Mouse (Mus musculus) liver, embryonic 16.5 days (tissue): Measurements from ENCODE around the gene Rtn4rl2. TPM values are rescaled to one million over a fixed set of nuclear protein-coding genes. Genes with fewer than 3 reads are reported as not detected.
A peak's percentile ranks its signal among the peaks of the same experiment; 100 is the strongest.

Source experiments
- ATAC-seq: fragments of 200-750 bp; cut with Nextera tagmentation; 2 replicates; pipeline ENCODE4 v1.8.0; 2017; ENCODE audit warnings: low read depth, mild to moderate bottlenecking, moderate number of reproducible peaks, moderate library complexity
- H3K27ac ChIP-seq: fragments of 300-500 bp; sonication (generic); 2 replicates; pipeline ENCODE4 v1.5.1; 2014; ENCODE audit warnings: mild to moderate bottlenecking, low read length
- H3K27me3 ChIP-seq: fragments of 300-500 bp; sonication (generic); 2 replicates; pipeline ENCODE4 v1.6.1; 2014; ENCODE audit warnings: low read depth, low read length, mixed read lengths; ENCODE audit not compliant: control insufficient read depth, insufficient read depth
- H3K36me3 ChIP-seq: fragments of 300-500 bp; sonication (generic); 2 replicates; pipeline ENCODE4 v1.6.1; 2014; ENCODE audit warnings: mild to moderate bottlenecking; ENCODE audit not compliant: control insufficient read depth, insufficient read depth
- H3K4me1 ChIP-seq: fragments of 300-500 bp; sonication (generic); 2 replicates; pipeline ENCODE4 v1.6.1; 2014; ENCODE audit warnings: low read depth, low read length, mixed read lengths; ENCODE audit not compliant: control insufficient read depth
- H3K4me2 ChIP-seq: fragments of 300-500 bp; sonication (generic); 2 replicates; pipeline ENCODE4 v1.6.1; 2014; ENCODE audit warnings: low read depth, low read length, mixed read lengths
- H3K4me3 ChIP-seq: fragments of 300-500 bp; sonication (generic); 2 replicates; pipeline ENCODE4 v1.5.1; 2014; ENCODE audit warnings: low read depth, mild to moderate bottlenecking, low read length
- H3K9ac ChIP-seq: fragments of 300-500 bp; sonication (generic); 2 replicates; pipeline ENCODE4 v1.6.1; 2014; ENCODE audit warnings: low read depth, low read length
- H3K9me3 ChIP-seq: fragments of 300-500 bp; sonication (generic); replicated peaks from 2 replicates; pipeline ENCODE4 v1.6.1; 2016; ENCODE audit warnings: low read length; ENCODE audit not compliant: control insufficient read depth
- WGBS: fragments of 180-500 bp; shearing (Covaris S2); extraction: QIAGEN DNeasy Blood & Tissue Kit; methylation state at CpG from one replicate; pipeline ENCODE4 v1.1.7; 2014; ENCODE audit not compliant: insufficient replicate concordance; 5-methylcytosine and 5-hydroxymethylcytosine counted together
- polyA plus RNA-seq: library from polyadenylated mRNA; unstranded; fragments of >200 nt; fragmentation: Nextera tagmentation; extraction: Ambion mirVana; gene quantifications from 2 replicates; pipeline ENCODE4 v1.2.1, GENCODE M21; 2015

Rtn4rl2 gene
- polyA plus RNA-seq, 1 experiment from 2014 or later = not detected

GRCm38 (mm10) chr2:84880590-84880989 lies 5.9 kb downstream of the Rtn4rl2 start:
- H3K4me2 ChIP-seq = no peak overlapping the region
- H3K9me3 ChIP-seq = no peaks in the 10 kb centered on the region
- H3K27ac ChIP-seq = no peak overlapping the region
- no peak for ATAC-seq
- H3K9ac ChIP-seq = no peak overlapping the region
- WGBS = 68% methylated on average over 8 of the region's 8 CpGs
- H3K36me3 ChIP-seq = no peaks in the 10 kb centered on the region
- no peak overlapping the region for H3K4me3 ChIP-seq
- peaks cover 4% of the 10 kb centered on the region; the same call in 1 of the 2 replicates for H3K4me1 ChIP-seq
- peaks cover 59% of the 10 kb centered on the region for H3K27me3 ChIP-seq

DNA sequence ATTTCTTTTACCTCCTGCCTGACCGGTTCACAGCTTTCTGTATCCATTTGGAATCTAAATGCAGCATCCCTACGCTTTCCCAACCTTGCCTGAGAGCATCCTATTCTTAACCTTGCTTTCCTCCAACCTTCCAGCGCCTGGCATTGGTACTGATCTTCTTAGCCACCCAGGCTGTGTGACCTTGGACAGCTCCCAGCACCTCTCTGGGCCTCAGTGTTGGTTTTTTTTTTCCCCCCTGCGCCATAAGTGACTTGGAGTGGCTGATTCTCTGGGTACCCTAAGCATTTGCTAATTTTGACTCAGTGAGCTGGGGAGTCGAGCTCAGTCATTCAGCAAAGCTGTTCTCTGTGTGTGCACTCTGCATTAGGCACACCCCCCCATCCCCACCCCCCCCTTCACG lies 10.7 kb downstream of the Rtn4rl2 start:
- H3K36me3 ChIP-seq = no peaks in the 10 kb centered on the region
- H3K9ac ChIP-seq = no peak overlapping the region
- 33% methylated on average over 6 of the region's 6 CpGs for WGBS
- peaks cover 63% of the 10 kb centered on the region for H3K27me3 ChIP-seq
- no peak overlapping the region for H3K4me3 ChIP-seq
- H3K27ac ChIP-seq = no peak overlapping the region
- H3K4me2 ChIP-seq = no peak overlapping the region
- H3K9me3 ChIP-seq = no peaks in the 10 kb centered on the region
- H3K4me1 ChIP-seq = no peaks in the 10 kb centered on the region; the same call in 1 of the 2 replicates
- ATAC-seq = no peak

GRCm38 (mm10) chr2:84872105-84872716 lies 14.3 kb downstream of the Rtn4rl2 start:
- Histone ChIP-seq H3K4me2 (peak overlapping the region; percentile 63), H3K4me1 (peaks cover 3% of the 10 kb centered on the region), H3K9ac (no peak overlapping the region), H3K27ac (no peak overlapping the region), H3K27me3 (peaks cover 85% of the 10 kb centered on the region), H3K36me3 (no peaks in the 10 kb centered on the region), H3K4me3 (peak overlapping the region; percentile 42), H3K9me3 (no peaks in the 10 kb centered on the region)
- WGBS = 1% methylated on average over 76 of the region's 78 CpGs
- ATAC-seq = peak; percentile 35

GRCm38 (mm10) chr2:84870623-84871160 lies 15.8 kb downstream of the Rtn4rl2 start:
- Histone ChIP-seq H3K9me3 (no peaks in the 10 kb centered on the region), H3K4me1 (peaks cover 10% of the 10 kb centered on the region), H3K27me3 (peaks cover 91% of the 10 kb centered on the region), H3K27ac (no peak overlapping the region), H3K36me3 (no peaks in the 10 kb centered on the region), H3K4me2 (no peak overlapping the region), H3K4me3 (no peak overlapping the region), H3K9ac (no peak overlapping the region)
- ATAC-seq = no peak
- 22% methylated on average over 4 of the region's 4 CpGs for WGBS

DNA sequence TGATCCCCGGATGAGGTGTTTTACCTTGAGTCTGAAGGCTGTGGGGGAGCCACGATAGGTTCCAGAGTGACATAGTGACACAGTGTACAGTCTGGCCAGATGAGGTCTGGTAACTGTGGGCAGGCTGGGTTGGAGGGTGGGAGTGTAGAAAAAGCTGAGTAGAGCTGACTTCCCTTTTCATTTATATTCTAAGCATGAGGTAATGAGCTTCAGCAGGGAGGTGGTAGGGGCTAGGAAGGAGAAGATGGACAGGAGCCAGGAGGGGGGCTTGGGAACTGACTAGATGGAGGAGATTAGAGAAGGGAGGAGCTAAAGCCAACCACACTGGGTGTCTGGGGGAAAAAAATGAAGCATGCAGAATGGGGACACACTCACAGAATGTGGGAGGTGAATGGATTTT lies 17.5 kb downstream of the Rtn4rl2 start:
- 19% methylated on average over 2 of the region's 2 CpGs for WGBS
- no peak for ATAC-seq
- Histone ChIP-seq H3K27ac (no peak overlapping the region), H3K4me2 (no peak overlapping the region), H3K9ac (no peak overlapping the region), H3K4me1 (peaks cover 12% of the 10 kb centered on the region), H3K4me3 (no peak overlapping the region), H3K9me3 (no peaks in the 10 kb centered on the region), H3K27me3 (peaks cover 84% of the 10 kb centered on the region), H3K36me3 (0 out of 2 replicates have a peak, but pooled peaks cover under 1% of the 10 kb centered on the region)

GRCm38 (mm10) chr2:84868521-84868943 lies 18.0 kb downstream of the Rtn4rl2 start:
- H3K9ac ChIP-seq = no peak overlapping the region
- no peaks in the 10 kb centered on the region for H3K9me3 ChIP-seq
- no peak overlapping the region for H3K4me3 ChIP-seq
- 3% methylated on average over 5 of the region's 5 CpGs for WGBS
- peaks cover 5% of the 10 kb centered on the region for H3K36me3 ChIP-seq
- peak; percentile 42; the same call in 1 of the 2 replicates for ATAC-seq
- peaks cover 12% of the 10 kb centered on the region for H3K4me1 ChIP-seq
- H3K27me3 ChIP-seq = peaks cover 80% of the 10 kb centered on the region
- no peak overlapping the region for H3K27ac ChIP-seq
- no peak overlapping the region for H3K4me2 ChIP-seq

DNA sequence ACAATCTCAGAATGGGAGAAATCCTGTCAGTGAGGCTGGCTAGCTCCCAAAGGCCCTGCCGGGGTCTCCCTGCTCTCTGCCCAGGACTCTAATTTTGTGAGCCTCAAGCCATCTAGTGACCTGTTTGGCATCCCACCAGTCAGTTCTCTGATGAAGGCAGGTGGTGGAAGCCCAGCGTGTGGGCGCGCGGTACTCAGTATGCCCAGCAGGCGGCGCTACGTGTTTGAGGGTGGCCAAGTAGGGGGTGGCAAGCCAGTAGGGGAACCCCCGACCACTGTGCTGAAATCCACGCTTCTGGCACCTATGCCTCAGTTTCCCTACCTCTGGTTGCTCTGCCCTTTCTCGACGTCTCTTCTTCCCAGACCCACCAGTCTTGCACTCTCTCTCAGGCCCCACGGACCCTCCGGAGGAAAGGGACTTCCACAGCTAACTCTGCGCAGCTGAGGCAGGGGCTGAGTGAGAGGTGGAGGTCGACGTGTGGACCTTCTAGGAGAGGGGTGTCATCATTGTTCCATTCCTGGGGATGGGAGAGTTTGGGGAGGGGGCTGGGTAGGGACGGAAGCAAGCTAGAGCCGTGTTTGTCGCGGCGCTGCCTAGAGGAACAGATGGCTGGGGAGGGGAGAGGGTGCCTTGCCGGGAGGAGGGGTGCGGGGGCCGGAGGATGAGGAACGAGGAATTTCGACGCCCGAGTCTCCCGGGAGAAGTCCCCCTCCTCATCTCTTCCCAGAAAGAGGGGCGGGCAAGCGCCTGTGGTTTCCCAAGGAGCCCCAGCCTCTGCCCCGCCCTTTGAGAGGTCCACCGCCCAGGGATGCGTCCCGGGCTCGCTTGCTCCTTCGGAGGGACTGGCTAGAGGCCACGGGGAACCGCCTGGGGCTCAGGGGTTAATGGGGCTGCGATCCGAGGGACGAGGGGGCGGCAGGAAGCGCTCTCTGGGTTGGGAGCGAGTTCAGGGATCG lies 20.6 kb downstream of the Rtn4rl2 start:
- Histone ChIP-seq H3K4me1 (peaks cover 12% of the 10 kb centered on the region), H3K9ac (no peak overlapping the region), H3K4me3 (no peak overlapping the region; the same call in none of the 2 replicates), H3K36me3 (peaks cover 31% of the 10 kb centered on the region), H3K27ac (no peak overlapping the region), H3K27me3 (peaks cover 53% of the 10 kb centered on the region), H3K9me3 (no peaks in the 10 kb centered on the region), H3K4me2 (peak overlapping the region; percentile 35)
- no peak for ATAC-seq
- 3% methylated on average over 46 of the region's 47 CpGs for WGBS

- Histone ChIP-seq H3K36me3 (peaks cover 66% of the 10 kb centered on the region), H3K9me3 (no peaks in the 10 kb centered on the region), H3K4me3 (no peak overlapping the region), H3K4me2 (no peak overlapping the region), H3K9ac (no peak overlapping the region), H3K27me3 (peaks cover 25% of the 10 kb centered on the region), H3K27ac (no peak overlapping the region), H3K4me1 (peaks cover 9% of the 10 kb centered on the region)
- ATAC-seq = no peak
- 54% methylated on average over 3 of the region's 3 CpGs for WGBS
Observed at GRCm38 (mm10) chr2:84862231-84862630, 24.3 kb downstream of the Rtn4rl2 start.
